Mouse (Mus musculus) intestine, embryonic 15.5 days (tissue): Measurements from ENCODE around the gene Fgf5. TPM values are rescaled to one million over a fixed set of nuclear protein-coding genes. Genes with fewer than 3 reads are reported as not detected.

Experiments used
- ATAC-seq: fragments of 200-750 bp; cut with Nextera tagmentation; 2 replicates; pipeline ENCODE4 v1.8.0; 2017; ENCODE audit warnings: moderate TSS enrichment, moderate library complexity
- H3K27ac ChIP-seq: fragments of 300-500 bp; sonication (generic); 2 replicates; pipeline ENCODE4 v1.5.1; 2015; ENCODE audit warnings: mild to moderate bottlenecking, inconsistent platforms
- H3K27me3 ChIP-seq: fragments of 300-500 bp; sonication (generic); replicated peaks from 2 replicates; pipeline ENCODE4 v1.6.1; 2015; ENCODE audit warnings: inconsistent platforms
- H3K36me3 ChIP-seq: fragments of 300-500 bp; sonication (generic); 2 replicates; pipeline ENCODE4 v1.6.1; 2015; ENCODE audit warnings: inconsistent platforms
- H3K4me1 ChIP-seq: fragments of 300-500 bp; sonication (generic); replicated peaks from 2 replicates; pipeline ENCODE4 v1.6.1; 2015; ENCODE audit warnings: inconsistent platforms
- H3K4me2 ChIP-seq: fragments of 300-500 bp; sonication (generic); replicated peaks from 2 replicates; pipeline ENCODE4 v1.6.1; 2015; ENCODE audit warnings: mild to moderate bottlenecking, inconsistent platforms
- H3K4me3 ChIP-seq: fragments of 300-500 bp; sonication (generic); replicated peaks from 2 replicates; pipeline ENCODE4 v1.5.1; 2015; ENCODE audit warnings: inconsistent platforms
- H3K9ac ChIP-seq: fragments of 300-500 bp; sonication (generic); 2 replicates; pipeline ENCODE4 v1.6.1; 2015; ENCODE audit warnings: inconsistent platforms
- H3K9me3 ChIP-seq: fragments of 300-500 bp; sonication (generic); 2 replicates; pipeline ENCODE4 v1.6.1; 2016; ENCODE audit warnings: inconsistent platforms
- WGBS: fragments of 180-500 bp; shearing (Covaris S2); methylation state at CpG from one replicate; pipeline ENCODE4 v1.1.7; 2015; 5-methylcytosine and 5-hydroxymethylcytosine counted together
- polyA plus RNA-seq: library from polyadenylated mRNA; unstranded; fragments of >200 nt; fragmentation: Nextera tagmentation; extraction: Ambion mirVana; gene quantifications from 2 replicates; pipeline ENCODE4 v1.2.1, GENCODE M21; 2015

The Fgf5 gene
- polyA plus RNA-seq, 1 experiment from 2014 or later, result 1.2 TPM

DNA sequence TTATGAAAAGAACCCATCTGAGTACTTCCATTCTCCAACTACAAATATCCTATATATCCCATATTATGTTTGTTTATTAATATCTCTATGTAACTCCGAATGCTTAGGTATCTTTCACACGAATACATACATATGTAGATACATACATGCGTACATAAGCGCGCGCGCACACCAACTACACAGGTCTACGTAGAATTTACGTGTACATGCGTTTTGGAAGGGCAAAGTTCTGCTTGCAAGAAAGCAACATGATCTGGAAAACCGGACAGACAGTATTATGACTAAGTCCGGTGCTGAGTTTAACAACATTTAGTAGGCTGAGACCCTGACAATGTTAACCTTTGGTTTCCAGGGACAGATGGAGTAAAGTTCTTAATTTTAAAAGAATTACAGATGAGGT is 1.2 kb downstream of the Fgf5 start:
- 5% methylated on average over 12 of the region's 12 CpGs for WGBS
- H3K4me2 ChIP-seq, result 0 out of 2 replicates have a peak overlapping the region, but pooled peaks have one; percentile 9
- no peak overlapping the region for H3K9ac ChIP-seq
- no peaks in the 10 kb centered on the region for H3K9me3 ChIP-seq
- peaks cover 38% of the 10 kb centered on the region for H3K27me3 ChIP-seq
- no peak overlapping the region for H3K27ac ChIP-seq
- H3K36me3 ChIP-seq, result no peaks in the 10 kb centered on the region
- H3K4me1 ChIP-seq, result peaks cover 15% of the 10 kb centered on the region
- no peak overlapping the region for H3K4me3 ChIP-seq
- no peak for ATAC-seq

DNA sequence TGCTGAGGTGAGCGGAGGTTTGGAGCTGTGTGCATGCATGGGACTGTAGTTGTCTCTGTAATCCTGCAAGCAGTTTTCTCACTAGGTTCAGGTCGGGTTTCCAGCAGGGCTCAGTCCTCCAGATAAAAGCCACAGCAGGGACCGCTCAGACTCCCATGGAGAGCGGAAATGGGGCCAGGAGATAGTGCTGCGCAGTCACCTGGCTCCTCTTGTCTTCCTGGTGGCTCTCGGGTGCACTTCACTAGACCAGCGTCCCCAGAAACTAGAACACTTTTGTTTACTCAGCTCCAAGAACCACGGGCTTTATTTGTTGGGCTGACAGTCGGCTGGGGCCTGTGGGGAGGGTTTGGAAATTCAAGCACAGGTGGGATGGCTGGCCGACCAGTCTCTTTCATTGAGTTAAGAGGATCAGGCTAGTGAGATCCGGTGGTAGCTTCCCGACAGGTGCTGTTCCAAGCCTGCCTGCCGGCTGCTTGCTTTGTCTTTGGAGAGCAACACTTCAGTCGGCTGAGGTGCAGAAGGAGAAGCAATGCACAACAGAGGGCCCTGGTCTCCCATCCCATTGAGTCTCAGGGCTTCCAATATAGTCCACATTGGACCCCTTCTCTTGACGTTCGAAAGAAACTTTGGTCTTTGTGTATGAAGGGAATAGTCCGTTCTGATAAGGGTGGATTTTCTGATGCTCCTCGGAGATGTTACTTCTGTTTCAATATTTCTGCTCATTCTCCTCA is 1.9 kb downstream of the Fgf5 start:
- Histone ChIP-seq H3K4me2 (0 out of 2 replicates have a peak overlapping the region, but pooled peaks have one; percentile 3), H3K4me1 (peaks cover 15% of the 10 kb centered on the region), H3K9ac (no peak overlapping the region), H3K4me3 (no peak overlapping the region), H3K27ac (no peak overlapping the region), H3K36me3 (no peaks in the 10 kb centered on the region), H3K9me3 (no peaks in the 10 kb centered on the region), H3K27me3 (peaks cover 37% of the 10 kb centered on the region)
- ATAC-seq, result no peak
- WGBS, result 8% methylated on average over 18 of the region's 18 CpGs

DNA sequence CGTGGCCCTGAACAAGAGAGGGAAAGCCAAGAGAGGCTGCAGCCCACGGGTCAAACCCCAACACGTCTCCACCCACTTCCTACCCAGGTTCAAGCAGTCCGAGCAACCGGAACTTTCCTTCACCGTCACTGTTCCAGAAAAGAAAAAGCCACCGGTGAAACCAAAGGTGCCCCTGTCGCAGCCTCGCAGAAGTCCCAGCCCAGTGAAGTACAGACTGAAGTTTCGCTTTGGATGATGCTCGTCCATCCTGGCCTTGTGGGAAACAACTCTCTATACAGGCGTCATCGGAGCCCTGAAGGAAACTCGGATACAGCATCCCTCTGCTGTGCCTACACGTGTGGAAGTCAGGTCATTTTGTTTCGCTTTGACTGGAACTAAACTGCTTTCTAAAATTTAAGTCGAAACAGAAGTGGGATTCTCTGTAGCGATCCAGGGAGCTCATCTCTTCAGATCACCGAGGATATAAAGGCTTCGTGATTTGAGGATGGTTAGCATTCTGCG is 21.4 kb downstream of the Fgf5 start:
- Histone ChIP-seq H3K27me3 (no peaks in the 10 kb centered on the region), H3K4me2 (no peak overlapping the region), H3K4me3 (no peak overlapping the region), H3K36me3 (no peaks in the 10 kb centered on the region), H3K4me1 (no peaks in the 10 kb centered on the region), H3K27ac (no peak overlapping the region), H3K9ac (no peak overlapping the region), H3K9me3 (no peaks in the 10 kb centered on the region)
- WGBS, result 89% methylated on average over 21 of the region's 21 CpGs
- no peak for ATAC-seq

DNA sequence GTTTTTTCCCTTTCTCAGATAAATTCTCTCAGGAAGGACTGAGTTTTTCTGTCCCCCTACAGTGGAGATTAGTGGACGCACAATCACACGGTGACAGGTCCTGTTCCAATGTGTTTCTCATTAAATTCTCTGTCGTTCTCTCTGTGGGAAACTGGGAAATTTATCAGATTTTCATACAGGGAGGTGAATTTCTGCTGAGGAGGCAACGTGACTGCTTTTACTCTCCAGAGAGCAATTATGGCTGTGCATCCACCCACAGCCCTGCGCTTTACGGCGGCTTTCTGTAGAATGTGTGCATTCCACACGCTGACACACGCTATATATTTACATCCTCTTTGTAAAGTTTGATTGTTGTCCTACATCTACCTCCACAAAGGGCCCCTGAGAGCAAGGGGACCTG is 28.0 kb downstream of the Fgf5 start:
- H3K4me3 ChIP-seq, result no peak overlapping the region
- H3K36me3 ChIP-seq, result no peaks in the 10 kb centered on the region
- no peak overlapping the region for H3K27ac ChIP-seq
- H3K27me3 ChIP-seq, result no peaks in the 10 kb centered on the region
- H3K9ac ChIP-seq, result no peak overlapping the region
- no peak overlapping the region for H3K4me2 ChIP-seq
- WGBS, result 52% methylated on average over 9 of the region's 9 CpGs
- H3K4me1 ChIP-seq, result no peaks in the 10 kb centered on the region
- no peak for ATAC-seq
- no peaks in the 10 kb centered on the region for H3K9me3 ChIP-seq

DNA sequence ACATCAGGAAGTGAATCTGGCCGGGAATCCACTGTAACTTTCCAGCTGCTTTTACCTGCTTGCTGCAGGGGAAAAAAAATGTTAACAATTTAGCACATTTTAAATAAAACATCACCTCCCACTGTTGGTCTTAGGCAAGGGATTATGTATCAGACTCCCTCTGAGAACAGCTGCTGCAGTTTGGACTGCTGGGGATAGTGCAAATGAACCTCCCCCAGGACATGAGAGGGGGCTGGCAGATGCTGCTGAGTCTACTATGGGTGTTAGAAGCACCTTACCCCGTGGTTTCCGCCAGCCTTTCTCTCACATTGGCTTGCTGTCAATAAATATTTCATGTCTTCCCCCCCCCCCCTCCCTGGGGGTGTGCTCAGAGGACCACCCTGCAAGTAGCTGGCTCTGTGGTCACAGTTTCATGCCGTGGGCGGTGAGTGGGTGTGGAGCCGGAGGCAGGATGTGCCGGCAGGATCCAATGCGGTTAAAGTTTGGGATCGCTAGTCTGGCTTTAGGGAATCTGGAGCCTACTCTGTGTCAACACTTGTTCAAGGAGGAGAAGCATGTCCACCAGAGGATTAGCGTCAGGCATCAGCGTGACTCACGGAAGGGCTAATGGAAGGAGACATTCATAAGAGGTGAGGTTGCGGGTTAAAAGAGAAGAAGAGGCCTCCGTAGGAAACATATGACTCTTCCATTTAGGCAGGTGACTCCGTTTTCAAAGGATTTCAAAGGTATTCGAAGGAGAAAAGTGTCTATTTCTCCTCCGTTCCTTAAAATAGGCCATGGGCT is 29.9 kb downstream of the Fgf5 start:
- 30% methylated on average over 17 of the region's 17 CpGs for WGBS
- Histone ChIP-seq H3K4me2 (no peak overlapping the region; the same call in 1 of the 2 replicates), H3K9ac (no peak overlapping the region), H3K4me1 (no peaks in the 10 kb centered on the region), H3K4me3 (no peak overlapping the region), H3K36me3 (no peaks in the 10 kb centered on the region), H3K27me3 (no peaks in the 10 kb centered on the region), H3K9me3 (no peaks in the 10 kb centered on the region), H3K27ac (no peak overlapping the region)
- no peak for ATAC-seq

DNA sequence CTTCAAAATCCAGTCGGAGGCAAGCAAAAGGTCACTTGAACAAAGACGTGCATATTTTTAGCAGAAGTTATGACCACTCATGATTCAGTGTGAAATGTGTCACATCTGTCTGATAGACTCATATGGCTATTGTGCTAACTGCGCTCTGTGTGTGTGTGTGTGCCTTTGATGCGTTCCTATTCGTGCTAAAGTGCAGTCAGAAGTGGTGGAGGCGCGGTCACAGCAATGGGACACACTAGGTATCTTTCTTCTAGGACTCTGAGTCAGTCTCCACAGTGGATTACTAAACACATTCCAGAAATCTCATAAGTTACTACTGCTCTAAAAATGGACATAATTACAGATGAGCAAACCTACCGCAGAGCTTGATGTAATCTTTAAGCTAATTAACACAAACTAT is 36.7 kb downstream of the Fgf5 start:
- 80% methylated on average over 8 of the region's 8 CpGs for WGBS
- Histone ChIP-seq H3K27me3 (peaks cover 15% of the 10 kb centered on the region), H3K4me1 (peaks cover 6% of the 10 kb centered on the region; the same call in 1 of the 2 replicates), H3K27ac (no peak overlapping the region), H3K9ac (no peak overlapping the region), H3K4me3 (no peak overlapping the region), H3K36me3 (no peaks in the 10 kb centered on the region), H3K4me2 (no peak overlapping the region), H3K9me3 (no peaks in the 10 kb centered on the region)
- no peak for ATAC-seq

DNA sequence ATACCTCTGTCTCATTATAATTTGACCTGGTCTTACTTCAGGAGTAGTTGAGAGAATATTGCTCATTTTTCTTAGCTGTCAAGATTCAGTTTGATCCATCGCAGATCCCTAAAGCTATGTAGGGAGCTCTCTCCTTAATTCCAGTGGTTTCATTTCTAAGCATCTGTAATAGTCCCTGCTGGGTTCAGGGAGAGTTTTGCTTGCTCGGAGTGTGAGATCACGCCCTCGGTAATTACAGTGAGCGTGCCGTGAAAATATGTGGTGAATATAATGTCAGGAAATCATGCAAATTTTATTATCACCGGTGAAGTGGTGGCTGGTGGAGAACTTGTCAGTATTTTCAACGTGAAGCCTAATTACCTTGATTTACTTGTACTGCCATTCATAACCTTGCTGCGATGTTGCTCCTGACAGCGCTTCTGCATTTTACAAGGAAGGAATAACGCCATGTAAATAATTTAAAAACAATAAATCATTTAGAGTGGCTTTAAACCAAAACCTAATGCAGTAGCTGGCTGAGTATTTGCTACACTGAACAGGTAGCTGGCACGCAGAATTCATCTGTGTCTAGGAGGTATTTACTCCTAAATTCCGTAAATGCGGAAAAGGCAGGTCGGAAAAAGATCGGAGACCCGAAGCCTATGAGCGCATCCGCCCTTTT is 38.5 kb downstream of the Fgf5 start:
- Histone ChIP-seq H3K36me3 (no peaks in the 10 kb centered on the region), H3K4me1 (peaks cover 6% of the 10 kb centered on the region; the same call in 1 of the 2 replicates), H3K9ac (no peak overlapping the region), H3K4me3 (peak overlapping the region; percentile 15), H3K27me3 (peaks cover 15% of the 10 kb centered on the region), H3K4me2 (peak overlapping the region; percentile 48), H3K9me3 (no peaks in the 10 kb centered on the region), H3K27ac (no peak overlapping the region)
- WGBS, result 3% methylated on average over 19 of the region's 19 CpGs
- no peak for ATAC-seq

DNA sequence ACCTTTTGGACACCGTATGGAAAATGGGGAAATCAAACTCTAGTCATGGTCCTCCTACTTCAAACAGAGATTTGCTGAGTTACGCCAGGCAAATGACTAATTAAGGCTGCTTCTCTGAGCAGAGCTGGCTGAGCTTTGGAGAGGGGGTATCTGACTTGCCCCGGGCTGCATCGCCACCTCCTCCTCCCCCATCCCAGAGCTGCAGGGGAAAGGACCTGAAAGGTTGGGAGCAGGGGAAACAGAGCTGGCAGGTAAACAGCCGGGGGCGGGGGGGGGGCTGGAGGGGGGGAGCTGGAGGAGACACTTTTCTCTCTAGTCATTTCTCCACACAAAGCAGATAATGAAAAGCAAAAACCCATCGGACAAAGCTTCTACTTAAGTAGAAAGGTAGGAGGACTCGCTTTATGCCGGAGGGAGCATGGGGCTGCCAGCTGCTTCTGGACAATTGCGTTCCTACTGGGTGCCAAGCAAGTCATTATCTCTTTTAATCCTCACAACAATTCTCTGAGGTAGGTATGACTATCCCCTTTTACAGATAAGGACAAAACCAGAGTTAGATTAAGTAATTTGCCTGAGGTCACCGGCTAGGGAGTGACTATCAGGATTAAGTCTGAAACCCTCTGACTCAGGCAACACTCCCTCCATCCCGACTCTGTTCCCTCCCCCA is 39.2 kb downstream of the Fgf5 start:
- no peaks in the 10 kb centered on the region for H3K9me3 ChIP-seq
- peak overlapping the region; percentile 15 for H3K4me3 ChIP-seq
- peaks cover 6% of the 10 kb centered on the region; the same call in 1 of the 2 replicates for H3K4me1 ChIP-seq
- H3K9ac ChIP-seq, result no peak overlapping the region
- H3K27ac ChIP-seq, result no peak overlapping the region
- no peaks in the 10 kb centered on the region for H3K36me3 ChIP-seq
- no peak for ATAC-seq
- 2% methylated on average over 12 of the region's 12 CpGs for WGBS
- peak overlapping the region; percentile 48 for H3K4me2 ChIP-seq
- H3K27me3 ChIP-seq, result peaks cover 15% of the 10 kb centered on the region

DNA sequence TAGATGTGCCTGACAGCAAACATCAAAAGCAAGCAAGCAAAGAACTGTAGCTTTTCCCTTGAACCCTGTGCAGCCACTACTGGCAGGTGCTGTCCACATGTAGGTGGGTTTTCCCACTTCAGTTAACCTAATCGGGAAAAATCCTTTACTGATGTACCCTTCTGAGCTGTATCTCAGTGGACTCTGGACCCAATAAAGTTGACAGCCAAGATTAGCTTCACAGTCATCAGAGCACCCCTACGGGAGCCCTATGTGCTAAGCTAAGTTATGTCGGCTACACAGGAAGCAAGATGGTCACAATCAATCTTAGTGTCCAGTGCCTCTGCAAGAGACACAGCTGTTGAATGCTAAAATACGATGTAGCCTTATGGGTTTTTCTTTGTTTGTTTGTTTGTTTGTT is 46.1 kb downstream of the Fgf5 start:
- Histone ChIP-seq H3K4me1 (no peaks in the 10 kb centered on the region), H3K36me3 (no peaks in the 10 kb centered on the region), H3K4me3 (no peak overlapping the region), H3K27ac (no peak overlapping the region), H3K9ac (no peak overlapping the region), H3K9me3 (no peaks in the 10 kb centered on the region), H3K27me3 (no peaks in the 10 kb centered on the region), H3K4me2 (no peak overlapping the region)
- peak; percentile 97 for ATAC-seq
- 55% methylated on average over 4 of the region's 4 CpGs for WGBS

DNA sequence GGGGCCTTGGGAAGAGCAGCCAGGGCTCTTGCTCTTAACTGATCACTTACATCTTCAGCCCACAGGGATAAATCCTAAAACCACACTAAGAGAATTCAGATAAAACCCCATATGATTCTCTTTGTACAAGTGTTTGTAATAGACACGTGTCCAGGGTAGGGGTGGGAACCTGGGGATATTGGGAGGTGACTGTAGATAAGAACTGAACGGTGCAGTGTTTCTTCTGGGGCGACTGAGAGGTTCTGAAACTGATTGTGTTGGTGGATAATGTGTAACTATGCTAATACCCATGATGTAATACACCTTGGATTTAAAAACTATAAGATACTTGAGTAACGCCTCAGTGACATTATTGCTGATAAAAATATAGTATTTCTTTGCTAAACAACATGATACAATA is 51.7 kb downstream of the Fgf5 start:
- Histone ChIP-seq H3K4me3 (no peak overlapping the region), H3K9ac (no peak overlapping the region), H3K4me1 (no peaks in the 10 kb centered on the region), H3K9me3 (no peaks in the 10 kb centered on the region), H3K27me3 (no peaks in the 10 kb centered on the region), H3K36me3 (no peaks in the 10 kb centered on the region), H3K27ac (no peak overlapping the region), H3K4me2 (no peak overlapping the region)
- peak; percentile 83 for ATAC-seq
- 62% methylated on average over 4 of the region's 4 CpGs for WGBS

DNA sequence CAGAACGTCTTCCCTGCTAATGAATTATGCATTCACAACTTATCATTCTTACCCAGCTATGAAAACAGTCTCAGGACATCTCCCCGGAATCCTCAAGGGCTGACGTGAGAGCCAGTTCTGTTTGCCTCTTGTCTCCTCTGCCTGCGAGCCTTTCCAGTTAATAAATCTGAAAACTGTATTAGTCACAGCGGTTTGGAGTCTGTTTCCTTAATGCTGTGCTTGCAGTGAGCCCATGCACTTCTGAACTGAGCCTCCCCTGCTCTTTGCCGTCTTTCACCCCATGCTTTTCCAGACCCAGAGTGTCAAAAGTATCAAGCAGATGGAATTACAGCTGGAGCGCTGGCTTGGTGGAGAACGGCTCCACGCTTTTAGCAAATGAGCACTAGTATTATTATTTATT is 52.5 kb downstream of the Fgf5 start:
- no peak overlapping the region for H3K9ac ChIP-seq
- H3K9me3 ChIP-seq, result no peaks in the 10 kb centered on the region
- no peaks in the 10 kb centered on the region for H3K4me1 ChIP-seq
- no peak overlapping the region for H3K27ac ChIP-seq
- H3K27me3 ChIP-seq, result no peaks in the 10 kb centered on the region
- WGBS, result 40% methylated on average over 9 of the region's 9 CpGs
- H3K4me2 ChIP-seq, result no peak overlapping the region
- no peak overlapping the region for H3K4me3 ChIP-seq
- no peaks in the 10 kb centered on the region for H3K36me3 ChIP-seq
- no peak for ATAC-seq

DNA sequence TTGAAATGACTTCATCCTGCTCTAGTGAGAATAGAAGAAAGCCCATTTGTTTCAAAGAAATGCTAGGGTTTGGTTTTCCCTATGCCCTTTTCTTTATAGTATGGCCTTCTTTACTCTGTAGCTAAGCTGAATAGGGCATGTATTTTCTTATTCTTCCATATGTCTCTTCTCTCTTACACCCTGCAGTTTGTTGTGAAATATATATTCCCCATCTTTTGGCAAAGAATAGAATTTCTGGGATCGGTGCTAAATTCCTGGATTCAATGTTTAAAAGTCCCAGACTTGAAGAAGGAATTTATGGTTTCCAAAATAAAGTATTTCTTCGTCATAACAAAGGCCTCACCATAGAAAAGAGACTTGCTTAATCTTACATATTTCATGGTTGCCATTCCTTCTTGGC is 72.6 kb downstream of the Fgf5 start:
- no peak overlapping the region for H3K4me3 ChIP-seq
- no peaks in the 10 kb centered on the region for H3K27me3 ChIP-seq
- H3K36me3 ChIP-seq, result no peaks in the 10 kb centered on the region
- H3K27ac ChIP-seq, result no peak overlapping the region
- no peak overlapping the region for H3K4me2 ChIP-seq
- no peaks in the 10 kb centered on the region for H3K9me3 ChIP-seq
- ATAC-seq, result no peak
- H3K4me1 ChIP-seq, result no peaks in the 10 kb centered on the region
- H3K9ac ChIP-seq, result no peak overlapping the region
- 84% methylated on average over 2 of the region's 2 CpGs for WGBS
